Mouse (Mus musculus) B cell, adult 67 days (primary cell): ENCODE data around the gene 1810009J06Rik. TPM values are rescaled to one million over a fixed set of nuclear protein-coding genes. Genes with fewer than 3 reads are reported as not detected.

Experiments used
- total RNA-seq, 2 experiments: library from RNA; stranded (reverse); gene quantifications; 4 replicates each; pipeline ENCODE4 v1.2.4; 2023

The 1810009J06Rik gene
- not detected for total RNA-seq

DNA sequence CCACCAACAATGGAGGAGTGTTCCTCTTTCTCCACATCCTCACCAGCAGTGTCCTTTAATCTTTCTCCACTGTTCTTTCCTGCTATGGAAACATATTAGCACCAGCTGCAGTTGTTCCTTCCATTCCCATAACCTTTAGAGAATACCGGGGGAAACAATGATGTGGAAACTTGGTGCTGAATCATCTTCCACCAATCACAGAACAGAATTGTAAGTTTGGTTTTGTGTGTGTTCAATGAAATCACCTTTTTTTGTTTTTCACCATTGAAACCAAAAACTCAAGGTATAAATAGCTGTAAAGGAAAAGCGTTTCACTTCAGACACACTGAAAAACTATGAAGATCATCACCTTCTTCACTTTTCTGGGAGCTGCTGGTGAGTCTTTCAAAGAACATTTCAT, at the start of gene 1810009J06Rik:
TSS of gene 1810009J06Rik (plus strand) at position 301 of the 400 bp plus-strand sequence.

DNA sequence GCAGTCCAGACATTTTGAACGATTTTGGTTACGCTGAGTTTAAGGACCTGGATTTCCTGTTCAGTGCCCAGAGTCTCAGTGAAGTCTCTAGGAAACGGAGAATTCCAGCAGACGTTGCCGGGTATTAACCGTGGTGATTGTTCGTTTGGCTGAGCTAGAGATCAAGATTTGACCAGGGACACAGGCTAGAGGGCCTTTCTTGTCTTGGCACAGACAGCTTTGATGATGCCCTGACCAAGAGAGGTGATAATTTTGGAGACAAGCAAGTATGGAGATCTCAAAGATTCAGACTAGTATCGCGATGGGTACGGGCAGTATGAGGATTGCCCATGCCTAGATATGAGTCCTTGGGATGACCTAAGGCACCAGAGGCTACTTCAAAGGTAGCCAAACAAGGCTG, 24.1 kb upstream of the 1810009J06Rik start, which contains the start of gene 1700074P13Rik:
TSS of gene 1700074P13Rik (minus strand) at position 101 of the 400 bp plus-strand sequence.

DNA sequence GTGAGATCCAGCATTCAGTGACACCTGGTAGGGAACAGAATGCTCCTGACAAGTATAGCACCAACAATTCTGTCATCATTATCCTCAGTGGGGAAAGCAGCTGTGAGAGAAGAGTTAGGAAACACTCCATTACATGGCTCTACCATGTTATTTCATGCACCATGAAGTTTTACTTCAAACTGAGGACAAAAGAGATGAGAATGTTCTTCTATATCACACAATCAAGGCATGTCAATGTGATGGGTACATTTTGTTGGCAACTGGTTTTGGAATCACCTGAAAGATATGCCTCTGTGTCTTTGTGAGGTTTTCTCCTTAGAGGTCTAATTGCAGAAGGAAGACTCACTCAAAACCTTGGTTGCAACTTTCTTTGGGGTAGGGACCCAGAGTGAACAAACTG, 12.8 kb upstream of the 1810009J06Rik start, which contains the start of gene Gm4744:
TSS of gene Gm4744 (minus strand) at position 101 of the 400 bp plus-strand sequence.

DNA sequence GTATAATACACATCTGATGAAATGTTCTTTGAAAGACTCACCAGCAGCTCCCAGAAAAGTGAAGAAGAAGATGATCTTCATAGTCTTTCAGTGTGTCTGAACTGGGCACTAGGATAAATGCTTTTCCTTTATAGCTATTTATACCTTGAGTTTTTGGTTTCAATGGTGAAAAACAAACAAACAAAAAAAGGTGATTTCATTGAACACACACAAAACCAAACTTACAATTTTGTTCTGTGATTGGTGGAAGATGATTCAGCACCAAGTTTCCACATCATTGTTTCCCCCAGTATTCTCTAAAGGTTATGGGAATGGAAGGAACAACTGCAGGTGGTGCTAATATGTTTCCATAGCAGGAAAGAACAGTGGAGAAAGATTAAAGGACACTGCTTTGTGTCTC, 34.8 kb downstream of the 1810009J06Rik start, which contains the start of gene Gm2663:
TSS of gene Gm2663 (minus strand) at position 101 of the 400 bp plus-strand sequence.

Other genes with a start within 250 kb of the 1810009J06Rik start
- gene Moxd2, start 77.3 kb upstream of the 1810009J06Rik start, total RNA-seq = not detected
- not detected for gene Prss58, start 64.4 kb upstream of the 1810009J06Rik start, total RNA-seq
- not detected for gene 1700074P13Rik, start 24.2 kb upstream of the 1810009J06Rik start, total RNA-seq
- not detected for gene Gm4744, start 12.9 kb upstream of the 1810009J06Rik start, total RNA-seq
- gene Gm2663, start 34.7 kb downstream of the 1810009J06Rik start, total RNA-seq = not detected
- gene 2210010C04Rik, start 70.8 kb downstream of the 1810009J06Rik start, total RNA-seq = not detected